Mouse (Mus musculus): Measurements from ENCODE around the gene Gldn. TPM values are rescaled to one million over a fixed set of nuclear protein-coding genes. Genes with fewer than 3 reads are reported as not detected.

Gldn gene
- polyA plus RNA-seq, 1 experiment from 2014 or later = 0.12 TPM

GRCm38 (mm10) chr9:54335582-54335981 lies 49.3 kb downstream of the Gldn start:
- no peaks in the 10 kb centered on the region for H3K4me1 ChIP-seq (ENCODE audit: control insufficient read depth, insufficient read depth, low read length)
- ATAC-seq (ENCODE audit: insufficient read depth, low FRiP score, low TSS enrichment) = no peak

GRCm38 (mm10) chr9:54336532-54337144 lies 50.4 kb downstream of the Gldn start:
- no peak overlapping the region for H3K27ac ChIP-seq (ENCODE audit: low read depth, low read length)
- 50% methylated on average over 6 of the region's 6 CpGs for WGBS

More at GRCm38 (mm10) chr9:54335582-54335981, 49.3 kb downstream of the Gldn start:
- WGBS = 30% methylated on average over 12 of the region's 12 CpGs
- no peak for DNase-seq (ENCODE audit: low spot score)
- no peak overlapping the region for H3K4me3 ChIP-seq (ENCODE audit: low read depth, low read length)
- H3K9me3 ChIP-seq (ENCODE audit: control insufficient read depth, low read length) = no peaks in the 10 kb centered on the region
- H3K27me3 ChIP-seq (ENCODE audit: control insufficient read depth, insufficient read depth, low read length) = no peaks in the 10 kb centered on the region
- H3K36me3 ChIP-seq (ENCODE audit: control insufficient read depth, insufficient read depth, low read length) = no peaks in the 10 kb centered on the region
- no peak overlapping the region for H3K9ac ChIP-seq (ENCODE audit: low read length)
- no peak overlapping the region for H3K4me2 ChIP-seq (ENCODE audit: low read depth)
- no peak overlapping the region for H3K27ac ChIP-seq (ENCODE audit: low read depth, low read length)

DNA sequence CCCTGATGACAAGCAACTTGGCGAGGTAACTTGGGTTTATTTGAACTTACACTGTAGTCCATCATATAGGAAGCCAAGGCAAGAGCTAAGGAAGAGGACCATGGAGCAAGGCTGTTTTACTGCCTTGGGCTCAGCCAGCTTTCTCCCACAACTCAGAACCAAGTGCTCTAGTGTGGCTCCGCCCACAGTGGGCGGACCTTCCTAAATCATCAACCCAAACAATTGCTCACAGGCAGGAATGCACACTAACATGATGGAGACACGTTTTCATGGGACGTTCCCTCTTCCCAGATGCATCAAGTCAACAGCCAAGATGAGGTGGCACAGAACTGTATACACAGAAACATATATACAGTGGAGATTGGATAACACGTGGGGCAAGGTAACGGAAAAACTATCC lies 55.7 kb downstream of the Gldn start:
- DNase-seq (ENCODE audit: low spot score) (no peak), ATAC-seq (ENCODE audit: insufficient read depth, low FRiP score, low TSS enrichment) (no peak)
- H3K4me1 ChIP-seq (ENCODE audit: control insufficient read depth, insufficient read depth, low read length) = no peaks in the 10 kb centered on the region
- H3K4me2 ChIP-seq (ENCODE audit: low read depth) = no peak overlapping the region
- no peak overlapping the region for H3K27ac ChIP-seq (ENCODE audit: low read depth, low read length)
- WGBS = 79% methylated on average over 7 of the region's 7 CpGs
- no peaks in the 10 kb centered on the region for H3K36me3 ChIP-seq (ENCODE audit: control insufficient read depth, insufficient read depth, low read length)
- no peaks in the 10 kb centered on the region for H3K27me3 ChIP-seq (ENCODE audit: control insufficient read depth, insufficient read depth, low read length)
- no peaks in the 10 kb centered on the region for H3K9me3 ChIP-seq (ENCODE audit: control insufficient read depth, low read length)
- no peak overlapping the region for H3K9ac ChIP-seq (ENCODE audit: low read length)
- H3K4me3 ChIP-seq (ENCODE audit: low read depth, low read length) = no peak overlapping the region

More at GRCm38 (mm10) chr9:54336532-54337144, 50.4 kb downstream of the Gldn start:
- Histone ChIP-seq H3K27me3 (ENCODE audit: control insufficient read depth, insufficient read depth, low read length) (no peaks in the 10 kb centered on the region), H3K4me1 (ENCODE audit: control insufficient read depth, insufficient read depth, low read length) (no peaks in the 10 kb centered on the region), H3K9ac (ENCODE audit: low read length) (no peak overlapping the region), H3K9me3 (ENCODE audit: control insufficient read depth, low read length) (no peaks in the 10 kb centered on the region), H3K4me3 (ENCODE audit: low read depth, low read length) (no peak overlapping the region), H3K4me2 (ENCODE audit: low read depth) (no peak overlapping the region), H3K36me3 (ENCODE audit: control insufficient read depth, insufficient read depth, low read length) (no peaks in the 10 kb centered on the region)
- ATAC-seq (ENCODE audit: insufficient read depth, low FRiP score, low TSS enrichment) (no peak; the same call in 1 of the 2 replicates), DNase-seq (ENCODE audit: low spot score) (peak; percentile 62)

DNA sequence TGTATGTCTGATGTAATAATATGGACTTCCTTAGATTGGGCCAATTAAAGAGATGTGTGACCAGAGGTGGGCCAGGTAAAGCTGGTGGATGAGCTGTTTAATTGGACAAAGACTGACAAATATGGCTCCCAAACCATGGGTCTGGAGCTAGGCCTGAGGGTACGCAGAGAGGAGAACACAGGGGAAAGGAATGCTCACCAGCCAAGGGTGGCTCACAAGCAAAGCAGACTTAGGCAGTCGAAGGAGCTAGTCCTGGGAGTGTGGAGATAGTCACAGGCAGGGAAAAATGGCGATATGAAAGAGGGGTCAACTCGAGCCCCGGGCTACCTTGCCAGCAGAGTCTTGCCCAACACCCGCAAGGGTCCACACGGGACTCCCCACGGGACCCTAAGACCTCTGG lies 70.5 kb downstream of the Gldn start:
- Histone ChIP-seq H3K4me2 (ENCODE audit: low read depth) (no peak overlapping the region), H3K9me3 (ENCODE audit: control insufficient read depth, low read length) (no peaks in the 10 kb centered on the region), H3K4me3 (ENCODE audit: low read depth, low read length) (no peak overlapping the region), H3K36me3 (ENCODE audit: control insufficient read depth, insufficient read depth, low read length) (no peaks in the 10 kb centered on the region), H3K4me1 (ENCODE audit: control insufficient read depth, insufficient read depth, low read length) (no peaks in the 10 kb centered on the region), H3K27me3 (ENCODE audit: control insufficient read depth, insufficient read depth, low read length) (no peaks in the 10 kb centered on the region), H3K9ac (ENCODE audit: low read length) (no peak overlapping the region), H3K27ac (ENCODE audit: low read depth, low read length) (no peak overlapping the region)
- 96% methylated on average over 6 of the region's 8 CpGs for WGBS
- DNase-seq (ENCODE audit: low spot score) (no peak), ATAC-seq (ENCODE audit: insufficient read depth, low FRiP score, low TSS enrichment) (no peak)

Other genes starting within 250 kb of the Gldn start
- 0.05 and 0.14 TPM in 2 replicates for gene Tnfaip8l3, start 218.1 kb upstream of the Gldn start, polyA plus RNA-seq (2014; fragmentation: Nextera tagmentation; extraction: Ambion mirVana)
- not detected in 2 replicates for gene Cyp19a1, start 18.4 kb upstream of the Gldn start, polyA plus RNA-seq (2014; fragmentation: Nextera tagmentation; extraction: Ambion mirVana)
- 19.3 and 19.8 TPM in 2 replicates for gene Dmxl2, start 215.1 kb downstream of the Gldn start, polyA plus RNA-seq (2014; fragmentation: Nextera tagmentation; extraction: Ambion mirVana)

Data from neural tube, embryonic 11.5 days (tissue).